Mouse (Mus musculus) ES-E14 (cell line): Measurements from ENCODE around the gene Tsc22d1. TPM values are rescaled to one million over a fixed set of nuclear protein-coding genes. Genes with fewer than 3 reads are reported as not detected.
A peak's percentile ranks its signal among the peaks of the same experiment; 100 is the strongest.

Source experiments
- DNase-seq: peaks from one replicate; pipeline ENCODE4 v3.0.0-alpha.2; 2013; ENCODE audit warnings: low read depth, low spot score
- H3K27ac ChIP-seq: 2 replicates; pipeline ENCODE4 v1.5.1; 2012; ENCODE audit warnings: low read depth, mild to moderate bottlenecking, low read length, moderate library complexity, mixed read lengths; ENCODE audit not compliant: poor library complexity, insufficient read depth, severe bottlenecking
- H3K36me3 ChIP-seq: 2 replicates; pipeline ENCODE4 v1.6.1; 2012; ENCODE audit warnings: mild to moderate bottlenecking, low read length, moderate library complexity, mixed read lengths; ENCODE audit not compliant: control insufficient read depth, poor library complexity, insufficient read depth, severe bottlenecking
- H3K4me1 ChIP-seq, 2 experiments: fragments of 150-350 bp in 1 of 2; sonication (generic) in 1 of 2; 2 replicates each; pipeline ENCODE4 v1.6.1; 2012; ENCODE audit warnings: low read length in 2 of 2, mild to moderate bottlenecking in 1 of 2, mixed read lengths in 1 of 2; ENCODE audit not compliant: control insufficient read depth in 2 of 2, insufficient read depth in 2 of 2, poor library complexity in 1 of 2
- H3K4me3 ChIP-seq, 2 experiments: fragments of 150-350 bp in 1 of 2; sonication (generic) in 1 of 2; 2 replicates each; pipeline ENCODE4 v1.5.1; 2012; ENCODE audit warnings: low read length in 2 of 2, low read depth in 1 of 2, mild to moderate bottlenecking in 1 of 2, mixed read lengths in 1 of 2; ENCODE audit not compliant: insufficient read depth in 1 of 2, poor library complexity in 1 of 2, severe bottlenecking in 1 of 2
- H3K9ac ChIP-seq: 2 replicates; pipeline ENCODE4 v1.6.1; 2012; ENCODE audit warnings: low read depth, mild to moderate bottlenecking, low read length, mixed read lengths; ENCODE audit not compliant: poor library complexity, insufficient read depth, severe bottlenecking
- H3K9me3 ChIP-seq: fragments of 150-350 bp; sonication (generic); 2 replicates; pipeline ENCODE4 v1.6.1; 2012; ENCODE audit warnings: low read depth, mild to moderate bottlenecking, low read length; ENCODE audit not compliant: control insufficient read depth, insufficient read depth
- CHD2 ChIP-seq: IDR thresholded peaks from 2 replicates; pipeline ENCODE4 v1.6.1; 2014; ENCODE audit warnings: mild to moderate bottlenecking, low read depth, low read length, inconsistent platforms
- HCFC1 ChIP-seq: IDR thresholded peaks from 2 replicates; pipeline ENCODE4 v1.6.1; 2012; ENCODE audit warnings: low read length, inconsistent platforms, borderline replicate concordance; ENCODE audit not compliant: insufficient read depth
- MAFK ChIP-seq: IDR thresholded peaks from 2 replicates; pipeline ENCODE4 v1.6.1; 2014; ENCODE audit warnings: mild to moderate bottlenecking, low read depth, low read length, inconsistent platforms; ENCODE audit not compliant: insufficient read depth
- ZC3H11A ChIP-seq: IDR thresholded peaks from 2 replicates; pipeline ENCODE4 v1.6.1; 2012; ENCODE audit warnings: low read depth, mild to moderate bottlenecking, inconsistent platforms, low read length, borderline replicate concordance
- ZNF384 ChIP-seq: IDR thresholded peaks from 2 replicates; pipeline ENCODE4 v1.6.1; 2012; ENCODE audit warnings: low read depth, low read length, inconsistent platforms
- in situ Hi-C, 2 experiments: fragments of 600-800 bp; cut with MboI; formaldehyde crosslinking; loops; one replicate each; pipeline ENCODE4 v1.15.1; 2025; ENCODE audit warnings: low sequenced_read_pairs in 2 of 2, inconsistent platforms in 1 of 2; ENCODE audit not compliant: unreplicated experiment in 2 of 2
- total RNA-seq: library from RNA; depleted of rRNA; stranded (reverse); fragments of 300-350 nt; gene quantifications from 2 replicates; pipeline ENCODE4 v1.2.3, GENCODE M21; 2012

The Tsc22d1 gene
- total RNA-seq, 1 experiment, result 129 TPM

- no peaks in the 10 kb centered on the region for H3K9me3 ChIP-seq
- TF ChIP-seq MAFK (no peak), ZC3H11A (no peak), HCFC1 (no peak), CHD2 (no peak), ZNF384 (no peak)
- in situ Hi-C loops, result loop anchor here in 1 of 2 experiments (25.0 kb wide), 1 partner anchor 369 kb away; no protein-coding TSS in a partner anchor
- no peak for DNase-seq
- peaks cover 9 to 28% of the 10 kb centered on the region in 2 experiments for H3K4me1 ChIP-seq
- H3K4me3 ChIP-seq, result peak overlapping the region in 1 of 2 experiments; percentile 11; a peak in 1 of 4 replicates
- peaks cover 7% of the 10 kb centered on the region; the same call in 1 of the 2 replicates for H3K36me3 ChIP-seq
- H3K9ac ChIP-seq, result no peak overlapping the region
- H3K27ac ChIP-seq, result no peak overlapping the region
Measured at GRCm38 (mm10) chr14:76518217-76518616, 103.5 kb downstream of the Tsc22d1 start.

GRCm38 (mm10) chr14:76520606-76521005 lies 105.8 kb downstream of the Tsc22d1 start:
- Histone ChIP-seq H3K4me1 (peaks cover 2 to 19% of the 10 kb centered on the region in 2 experiments), H3K36me3 (peaks cover 7% of the 10 kb centered on the region; the same call in 1 of the 2 replicates), H3K27ac (no peak overlapping the region), H3K9me3 (no peaks in the 10 kb centered on the region), H3K4me3 (no peak overlapping the region), H3K9ac (no peak overlapping the region)
- in situ Hi-C loops, result loop anchor here in 1 of 2 experiments (25.0 kb wide), 1 partner anchor 367 kb away; no protein-coding TSS in a partner anchor
- no peak for DNase-seq
- TF ChIP-seq HCFC1, result no peak
- TF ChIP-seq ZC3H11A, result no peak
- no peak for TF ChIP-seq ZNF384
- no peak for TF ChIP-seq MAFK
- TF ChIP-seq CHD2, result no peak

DNA sequence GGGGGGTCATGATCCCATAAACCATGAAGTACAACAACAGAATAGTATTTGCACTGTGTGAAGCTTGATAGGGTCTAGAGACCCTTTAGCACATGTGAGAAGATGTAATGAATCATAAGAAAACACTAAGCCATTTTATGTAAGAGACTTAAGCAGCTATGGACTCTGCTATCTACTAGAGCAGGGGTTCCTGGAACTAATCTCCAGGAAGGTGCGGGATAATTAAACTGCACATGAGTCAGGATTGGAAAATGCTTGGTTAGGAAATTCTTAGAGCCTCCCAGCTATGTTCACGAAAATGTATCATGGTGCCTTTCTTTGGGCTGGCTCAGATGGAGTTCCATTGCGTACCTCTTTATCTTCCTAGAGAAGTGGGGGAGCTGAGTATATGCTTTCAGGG lies 106.5 kb downstream of the Tsc22d1 start:
- Histone ChIP-seq H3K4me3 (no peak overlapping the region), H3K27ac (no peak overlapping the region), H3K9ac (no peak overlapping the region), H3K9me3 (no peaks in the 10 kb centered on the region), H3K4me1 (peaks cover 2 to 18% of the 10 kb centered on the region in 2 experiments), H3K36me3 (peaks cover 7% of the 10 kb centered on the region; the same call in 1 of the 2 replicates)
- TF ChIP-seq ZC3H11A, result no peak
- no peak for TF ChIP-seq CHD2
- TF ChIP-seq HCFC1, result no peak
- TF ChIP-seq MAFK, result no peak
- TF ChIP-seq ZNF384, result no peak
- DNase-seq, result no peak
- in situ Hi-C loops, result loop anchor here in 1 of 2 experiments (25.0 kb wide), 1 partner anchor 366 kb away; no protein-coding TSS in a partner anchor

DNA sequence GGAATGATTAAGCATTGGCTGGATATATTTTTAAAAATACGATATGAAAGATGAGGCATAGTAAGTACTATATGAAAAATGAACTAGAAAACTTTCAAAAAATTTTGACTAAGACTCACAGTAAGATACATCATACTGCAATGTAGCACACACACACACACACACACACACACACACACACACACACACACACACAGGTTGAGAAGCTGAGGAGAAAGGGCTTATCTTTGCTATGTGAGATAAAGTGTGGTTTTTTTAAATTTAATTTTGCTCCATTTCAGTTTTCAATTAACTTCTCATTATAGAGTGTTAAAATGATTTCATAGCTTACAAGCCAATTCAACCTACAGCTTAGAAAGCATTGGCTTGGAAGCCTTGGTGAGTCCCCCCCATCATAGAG lies 108.6 kb downstream of the Tsc22d1 start:
- no peak overlapping the region for H3K27ac ChIP-seq
- H3K9me3 ChIP-seq, result no peaks in the 10 kb centered on the region
- TF ChIP-seq HCFC1, result no peak
- TF ChIP-seq MAFK, result no peak
- no peak for TF ChIP-seq CHD2
- no peak for TF ChIP-seq ZC3H11A
- no peak for TF ChIP-seq ZNF384
- no peak for DNase-seq
- H3K4me1 ChIP-seq, result peaks cover 2 to 12% of the 10 kb centered on the region in 2 experiments
- H3K4me3 ChIP-seq, result no peak overlapping the region
- H3K36me3 ChIP-seq, result peaks cover 7% of the 10 kb centered on the region; the same call in 1 of the 2 replicates
- H3K9ac ChIP-seq, result no peak overlapping the region
- in situ Hi-C loops, result loop anchor here in 1 of 2 experiments (25.0 kb wide), 1 partner anchor 364 kb away; no protein-coding TSS in a partner anchor
